Comparison of ENCODE assay signal across 9 mouse cellular contexts in genomic region chr4:135683553-135683952, GRCm38 (mm10). TPM values are rescaled to one million over a fixed set of nuclear protein-coding genes. Genes with fewer than 3 reads are reported as not detected.
DNase-seq lines count a peak whose midpoint lies in the region; TF ChIP-seq lines count a peak whose summit lies in the region.
"Had no signal": no experiment of that assay in that cellular context is flagged by ENCODE, and none has a peak within 500 bp of the region (broad histone marks: within the 10 kb centered on the region; RNA-seq: fewer than 3 reads in every experiment).

No protein-coding gene starts in this region.

- intact Hi-C loops in gastrocnemius, adult 2 months (cut with DNase I): no loop called here

- no peak overlapping the region for H3K27ac ChIP-seq in gastrocnemius, adult 2 months
- H3K27ac ChIP-seq: hindbrain, embryonic 15.5 days had no signal

- H3K4me3 ChIP-seq in gastrocnemius, adult 2 months: no peak overlapping the region
- H3K4me3 ChIP-seq: hindbrain, embryonic 15.5 days had no signal

- no peak for DNase-seq in gastrocnemius, adult 2 months
- no peak for DNase-seq in gastrocnemius, postnatal 4 days (ENCODE audit: low spot score in 2 of 2)
- peak; percentile 36 for DNase-seq in ovary, postnatal 14 days (ENCODE audit: low spot score)
- no peak for DNase-seq in ovary, postnatal 10 days (ENCODE audit: low spot score)
- peak; percentile 71 for DNase-seq in embryo, embryonic 10.5 days (ENCODE audit: low spot score)
- DNase-seq in lung, postnatal 36 days: peak; percentile 75
- DNase-seq in layer of hippocampus, adult 9-11 months: no peak
- DNase-seq in layer of hippocampus, postnatal 14 days (ENCODE audit: low spot score in 2 of 2): no peak

- peak; percentile 53 for TF ChIP-seq CTCF in gastrocnemius, adult 2 months (IDR thresholded peaks at IDR 0.05)

RNA-seq across cellular contexts. Expression of gene Ifnlr1, which starts 2.5 kb away (rescaled TPM):
- total RNA-seq in gastrocnemius, adult 2 months (2021): under 1 TPM; 0.17 to 0.31 TPM
- total RNA-seq in gastrocnemius, postnatal 4 days (2021): under 1 TPM; 0.16 to 0.17 TPM
- total RNA-seq in layer of hippocampus, postnatal 14 days (2021): under 1 TPM; 0.19 to 0.37 TPM

RNA-seq across cellular contexts. Expression of gene Il22ra1, which starts 44.4 kb away (rescaled TPM):
- not detected for total RNA-seq in gastrocnemius, adult 2 months (2021)
- under 1 TPM in 1 of 2 experiments, not detected in 1; 0.20 TPM for total RNA-seq in gastrocnemius, postnatal 4 days (2021)
- total RNA-seq in layer of hippocampus, postnatal 14 days (2021): under 1 TPM in 1 of 2 experiments, not detected in 1; 0.12 TPM

Comparison
In these comparisons a context has a peak if more than half of its experiments do, and no peak if none do; other contexts are left out.
1. DNase-seq: peak in ovary, postnatal 14 days (single experiment), embryo, embryonic 10.5 days (single experiment) and lung, postnatal 36 days (single experiment); none in gastrocnemius, adult 2 months (single experiment), gastrocnemius, postnatal 4 days (0 of 2), ovary, postnatal 10 days (single experiment), layer of hippocampus, adult 9-11 months (single experiment) and layer of hippocampus, postnatal 14 days (0 of 2).